Mouse (Mus musculus) midbrain, embryonic 15.5 days (tissue): ENCODE measurements around the gene Mob2. TPM values are rescaled to one million over a fixed set of nuclear protein-coding genes. Genes with fewer than 3 reads are reported as not detected.

Experiments used
- ATAC-seq: fragments of 200-750 bp; cut with Nextera tagmentation; replicated peaks from 2 replicates; pipeline ENCODE4 v1.8.0; 2017; ENCODE audit warnings: moderate TSS enrichment
- H3K27ac ChIP-seq: fragments of 300-500 bp; sonication (generic); 2 replicates; pipeline ENCODE4 v1.5.1; 2015; ENCODE audit warnings: mild to moderate bottlenecking, inconsistent platforms
- H3K27me3 ChIP-seq: fragments of 300-500 bp; sonication (generic); replicated peaks from 2 replicates; pipeline ENCODE4 v1.6.1; 2015; ENCODE audit warnings: inconsistent platforms
- H3K36me3 ChIP-seq: fragments of 300-500 bp; sonication (generic); replicated peaks from 2 replicates; pipeline ENCODE4 v1.6.1; 2015; ENCODE audit warnings: inconsistent platforms
- H3K4me1 ChIP-seq: fragments of 300-500 bp; sonication (generic); 2 replicates; pipeline ENCODE4 v1.6.1; 2015; ENCODE audit warnings: inconsistent platforms
- H3K4me2 ChIP-seq: fragments of 300-500 bp; sonication (generic); 2 replicates; pipeline ENCODE4 v1.6.1; 2015; ENCODE audit warnings: inconsistent platforms, mild to moderate bottlenecking, moderate library complexity
- H3K4me3 ChIP-seq: fragments of 300-500 bp; sonication (generic); 2 replicates; pipeline ENCODE4 v1.5.1; 2015; ENCODE audit warnings: mild to moderate bottlenecking, inconsistent platforms
- H3K9ac ChIP-seq: fragments of 300-500 bp; sonication (generic); 2 replicates; pipeline ENCODE4 v1.6.1; 2015; ENCODE audit warnings: mild to moderate bottlenecking, inconsistent platforms
- H3K9me3 ChIP-seq: fragments of 300-500 bp; sonication (generic); 2 replicates; pipeline ENCODE4 v1.6.1; 2016; ENCODE audit warnings: inconsistent platforms
- WGBS: fragments of 180-500 bp; shearing (Covaris S2); methylation state at CpG from one replicate; pipeline ENCODE4 v1.1.7; 2015; ENCODE audit warnings: mixed read lengths; 5-methylcytosine and 5-hydroxymethylcytosine counted together
- polyA plus RNA-seq: library from polyadenylated mRNA; unstranded; fragments of >200 nt; fragmentation: Nextera tagmentation; extraction: Ambion mirVana; gene quantifications from 2 replicates; pipeline ENCODE4 v1.2.1, GENCODE M21; 2015

Gene Mob2
- polyA plus RNA-seq, 1 experiment from 2014 or later: 53.9 TPM

- ATAC-seq: no peak
- Histone ChIP-seq H3K36me3 (peaks cover 49% of the 10 kb centered on the region), H3K9ac (no peak overlapping the region), H3K27me3 (no peaks in the 10 kb centered on the region), H3K4me3 (no peak overlapping the region), H3K4me1 (no peaks in the 10 kb centered on the region), H3K27ac (no peak overlapping the region), H3K9me3 (no peaks in the 10 kb centered on the region), H3K4me2 (no peak overlapping the region)
- WGBS: 91% methylated on average over 3 of the region's 3 CpGs
Measured at GRCm38 (mm10) chr7:142000661-142001060, 60.2 kb downstream of the Mob2 start.

DNA sequence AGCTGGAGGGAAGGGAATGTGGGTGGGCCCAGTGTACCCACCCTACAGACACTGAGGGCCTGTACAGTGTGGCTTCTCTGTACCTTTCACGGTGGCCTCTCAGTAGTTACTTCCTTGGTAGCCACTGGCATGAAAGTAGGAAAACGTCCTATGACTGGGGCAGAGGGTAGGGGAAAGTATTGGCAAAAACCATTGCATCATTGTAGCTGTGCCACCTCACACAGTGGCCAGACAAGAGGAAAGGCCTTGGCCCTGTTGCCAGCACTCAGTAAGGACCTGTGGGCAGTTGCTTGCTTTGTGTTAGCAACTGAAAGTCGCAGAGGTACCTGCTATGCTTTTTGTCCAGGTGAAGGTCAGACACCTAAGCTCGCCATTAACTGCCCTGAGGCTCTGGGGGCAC, 66.7 kb downstream of the Mob2 start:
- no peaks in the 10 kb centered on the region for H3K4me1 ChIP-seq
- no peak overlapping the region for H3K9ac ChIP-seq
- H3K27ac ChIP-seq: no peak overlapping the region
- no peak overlapping the region for H3K4me3 ChIP-seq
- H3K9me3 ChIP-seq: no peaks in the 10 kb centered on the region
- no peak overlapping the region for H3K4me2 ChIP-seq
- peaks cover 41% of the 10 kb centered on the region for H3K36me3 ChIP-seq
- 91% methylated on average over 4 of the region's 4 CpGs for WGBS
- no peaks in the 10 kb centered on the region for H3K27me3 ChIP-seq
- ATAC-seq: no peak

- no peak for ATAC-seq
- H3K27me3 ChIP-seq: no peaks in the 10 kb centered on the region
- H3K4me2 ChIP-seq: no peak overlapping the region
- WGBS: 89% methylated on average over 2 of the region's 2 CpGs
- H3K9me3 ChIP-seq: no peaks in the 10 kb centered on the region
- H3K27ac ChIP-seq: no peak overlapping the region
- H3K4me1 ChIP-seq: no peaks in the 10 kb centered on the region
- H3K36me3 ChIP-seq: peaks cover 53% of the 10 kb centered on the region
- no peak overlapping the region for H3K9ac ChIP-seq
- H3K4me3 ChIP-seq: no peak overlapping the region
Measured at GRCm38 (mm10) chr7:141991183-141991582, 69.7 kb downstream of the Mob2 start.

- no peak overlapping the region for H3K4me3 ChIP-seq
- H3K9ac ChIP-seq: no peak overlapping the region
- H3K27ac ChIP-seq: no peak overlapping the region
- H3K9me3 ChIP-seq: no peaks in the 10 kb centered on the region
- no peak for ATAC-seq
- WGBS: 83% methylated on average over 7 of the region's 7 CpGs
- peaks cover 45% of the 10 kb centered on the region for H3K36me3 ChIP-seq
- H3K4me2 ChIP-seq: no peak overlapping the region
- no peaks in the 10 kb centered on the region for H3K4me1 ChIP-seq
- H3K27me3 ChIP-seq: no peaks in the 10 kb centered on the region
Measured at GRCm38 (mm10) chr7:141988314-141988806, 72.5 kb downstream of the Mob2 start.

DNA sequence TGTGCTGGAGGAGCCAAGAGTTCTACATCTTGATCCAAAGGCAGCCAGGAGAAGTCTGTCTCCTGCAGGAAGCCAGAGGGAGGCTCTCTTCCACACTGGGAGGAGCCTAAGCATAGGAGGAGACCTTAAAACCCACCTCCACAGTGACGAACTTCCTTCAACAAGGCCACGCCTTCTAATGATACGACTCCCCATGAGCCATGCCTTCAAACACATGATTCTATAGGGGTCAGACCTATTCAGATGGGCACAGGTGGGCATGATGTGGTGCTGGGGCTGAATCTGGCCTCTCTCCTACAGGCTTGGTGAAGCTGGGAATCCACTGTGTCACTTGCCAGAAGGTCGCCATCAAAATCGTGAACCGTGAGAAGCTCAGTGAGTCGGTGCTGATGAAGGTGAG, 79.6 kb downstream of the Mob2 start:
- no peak overlapping the region for H3K27ac ChIP-seq
- no peaks in the 10 kb centered on the region for H3K9me3 ChIP-seq
- H3K4me1 ChIP-seq: peaks cover 14% of the 10 kb centered on the region; the same call in 1 of the 2 replicates
- H3K27me3 ChIP-seq: no peaks in the 10 kb centered on the region
- H3K4me2 ChIP-seq: no peak overlapping the region
- no peak overlapping the region for H3K9ac ChIP-seq
- ATAC-seq: no peak
- WGBS: 93% methylated on average over 7 of the region's 7 CpGs
- peaks cover 13% of the 10 kb centered on the region; the same call in 1 of the 2 replicates for H3K36me3 ChIP-seq
- H3K4me3 ChIP-seq: no peak overlapping the region

- ATAC-seq: no peak
- WGBS: 91% methylated on average over 4 of the region's 4 CpGs
Measured at GRCm38 (mm10) chr7:141979247-141979646, 81.6 kb downstream of the Mob2 start.

DNA sequence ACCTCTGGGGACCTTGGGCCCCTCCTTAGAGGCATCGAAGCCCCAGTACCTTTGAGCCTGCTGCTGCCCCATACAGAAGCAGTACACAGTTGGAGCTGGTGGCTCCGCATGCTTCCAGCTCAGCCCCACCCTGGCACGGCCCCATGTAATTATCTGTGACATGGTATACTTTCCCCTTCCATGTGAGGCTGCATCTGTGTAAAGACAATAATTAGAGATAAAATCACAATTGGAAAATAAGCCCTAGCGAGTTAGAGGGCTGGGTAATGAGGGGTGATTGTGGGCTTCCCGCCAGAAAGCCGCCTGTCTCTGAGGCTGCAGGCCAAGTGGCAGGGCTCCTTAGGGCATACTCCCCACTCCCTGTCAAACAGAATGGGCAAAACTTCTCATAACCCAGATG, 82.9 kb downstream of the Mob2 start:
- no peak overlapping the region for H3K4me2 ChIP-seq
- H3K27me3 ChIP-seq: no peaks in the 10 kb centered on the region
- no peak for ATAC-seq
- 47% methylated on average over 6 of the region's 6 CpGs for WGBS
- no peak overlapping the region for H3K4me3 ChIP-seq
- H3K4me1 ChIP-seq: peaks cover 18% of the 10 kb centered on the region
- H3K27ac ChIP-seq: no peak overlapping the region
- H3K36me3 ChIP-seq: no peaks in the 10 kb centered on the region
- no peaks in the 10 kb centered on the region for H3K9me3 ChIP-seq
- H3K9ac ChIP-seq: no peak overlapping the region

More at GRCm38 (mm10) chr7:141979247-141979646, 81.6 kb downstream of the Mob2 start:
- no peaks in the 10 kb centered on the region for H3K27me3 ChIP-seq
- H3K4me1 ChIP-seq: peaks cover 14% of the 10 kb centered on the region; the same call in 1 of the 2 replicates
- no peak overlapping the region for H3K4me2 ChIP-seq
- H3K27ac ChIP-seq: no peak overlapping the region
- H3K36me3 ChIP-seq: no peaks in the 10 kb centered on the region
- H3K9ac ChIP-seq: no peak overlapping the region
- no peaks in the 10 kb centered on the region for H3K9me3 ChIP-seq
- no peak overlapping the region for H3K4me3 ChIP-seq

- Histone ChIP-seq H3K4me1 (peaks cover 51% of the 10 kb centered on the region), H3K27ac (no peak overlapping the region), H3K4me3 (no peak overlapping the region), H3K9me3 (no peaks in the 10 kb centered on the region), H3K4me2 (no peak overlapping the region), H3K9ac (no peak overlapping the region), H3K36me3 (no peaks in the 10 kb centered on the region), H3K27me3 (no peaks in the 10 kb centered on the region)
- 44% methylated on average over 7 of the region's 7 CpGs for WGBS
- ATAC-seq: no peak
Measured at GRCm38 (mm10) chr7:141972831-141973619, 87.8 kb downstream of the Mob2 start.

GRCm38 (mm10) chr7:141966281-141966680, 94.6 kb downstream of the Mob2 start:
- Histone ChIP-seq H3K4me1 (peaks cover 82% of the 10 kb centered on the region), H3K36me3 (no peaks in the 10 kb centered on the region), H3K27me3 (no peaks in the 10 kb centered on the region), H3K9me3 (no peaks in the 10 kb centered on the region), H3K4me3 (no peak overlapping the region), H3K27ac (no peak overlapping the region), H3K9ac (no peak overlapping the region), H3K4me2 (no peak overlapping the region)
- ATAC-seq: no peak
- 88% methylated on average over 2 of the region's 2 CpGs for WGBS

GRCm38 (mm10) chr7:141962521-141962920, 98.3 kb downstream of the Mob2 start:
- Histone ChIP-seq H3K9me3 (no peaks in the 10 kb centered on the region), H3K36me3 (no peaks in the 10 kb centered on the region), H3K4me3 (no peak overlapping the region), H3K27me3 (no peaks in the 10 kb centered on the region), H3K4me2 (no peak overlapping the region), H3K4me1 (peaks cover 82% of the 10 kb centered on the region), H3K9ac (no peak overlapping the region), H3K27ac (no peak overlapping the region)
- WGBS: 93% methylated on average over 3 of the region's 3 CpGs
- no peak for ATAC-seq

DNA sequence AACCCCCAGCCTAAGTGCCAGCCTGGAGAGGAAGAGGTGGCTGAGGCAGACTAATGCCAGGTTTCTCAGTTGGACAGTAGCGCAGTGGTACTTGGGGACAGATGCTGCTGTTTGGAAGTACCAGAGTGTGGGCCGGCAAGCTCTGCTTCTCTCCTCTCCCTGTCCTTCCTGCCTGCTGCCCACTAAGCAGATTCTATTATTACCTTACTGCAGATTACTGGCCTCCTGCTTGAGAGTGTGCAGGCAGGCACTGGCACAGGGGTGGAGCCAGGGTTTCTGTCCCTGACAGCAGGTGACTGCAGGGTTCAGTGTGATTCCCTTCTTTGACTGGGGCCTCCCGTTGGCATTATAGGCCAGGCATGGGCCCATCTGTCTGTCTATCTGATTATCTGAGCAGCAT, 99.4 kb downstream of the Mob2 start:
- no peaks in the 10 kb centered on the region for H3K9me3 ChIP-seq
- peaks cover 84% of the 10 kb centered on the region for H3K4me1 ChIP-seq
- no peak overlapping the region for H3K4me2 ChIP-seq
- H3K9ac ChIP-seq: no peak overlapping the region
- no peaks in the 10 kb centered on the region for H3K36me3 ChIP-seq
- WGBS: 58% methylated on average over 3 of the region's 3 CpGs
- no peak overlapping the region for H3K4me3 ChIP-seq
- H3K27ac ChIP-seq: no peak overlapping the region
- ATAC-seq: no peak
- H3K27me3 ChIP-seq: no peaks in the 10 kb centered on the region

DNA sequence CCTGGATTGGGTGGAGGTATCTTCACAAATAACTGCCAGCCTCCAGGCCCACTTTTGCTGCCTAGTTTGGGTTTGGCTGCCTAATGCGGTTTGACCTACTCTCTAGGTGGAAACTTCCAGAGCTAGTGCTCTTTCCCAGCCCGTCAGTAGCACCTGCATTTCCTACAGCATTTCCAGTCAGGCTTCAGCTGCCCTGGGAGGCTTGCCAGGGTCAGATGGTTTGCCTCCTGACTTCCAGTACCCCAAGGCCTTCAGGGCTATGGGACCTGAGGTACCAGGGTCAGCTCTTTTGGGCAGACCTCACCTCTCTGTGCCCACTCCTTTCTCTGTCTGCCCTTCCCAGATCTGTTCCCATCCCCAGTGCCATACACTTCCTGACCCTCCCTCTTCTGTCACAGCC, 99.9 kb downstream of the Mob2 start:
- no peak overlapping the region for H3K27ac ChIP-seq
- H3K4me2 ChIP-seq: no peak overlapping the region
- no peak overlapping the region for H3K9ac ChIP-seq
- H3K4me3 ChIP-seq: no peak overlapping the region
- H3K9me3 ChIP-seq: no peaks in the 10 kb centered on the region
- WGBS: 76% methylated on average over 2 of the region's 2 CpGs
- no peaks in the 10 kb centered on the region for H3K27me3 ChIP-seq
- peaks cover 86% of the 10 kb centered on the region for H3K4me1 ChIP-seq
- ATAC-seq: no peak
- no peaks in the 10 kb centered on the region for H3K36me3 ChIP-seq

DNA sequence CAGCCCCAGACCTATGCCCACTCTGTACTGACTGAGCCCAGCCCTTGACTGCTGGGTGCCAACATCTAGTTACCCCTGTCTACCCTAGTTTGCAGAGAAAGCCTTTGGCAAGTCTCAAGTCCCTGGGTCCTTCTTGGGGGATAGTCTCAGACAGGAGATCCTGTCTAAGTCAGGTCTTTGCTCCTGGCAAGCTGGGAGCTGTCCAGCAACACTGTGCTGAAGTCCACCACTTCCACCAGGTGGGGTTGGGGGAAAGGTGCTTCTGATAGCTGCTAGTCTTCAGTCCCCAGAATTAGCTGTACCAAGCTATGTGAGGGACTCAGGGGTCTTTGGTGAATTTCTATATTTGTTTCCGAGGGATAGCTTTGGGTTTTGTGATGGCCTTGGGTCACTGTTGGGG, 101.7 kb downstream of the Mob2 start:
- 85% methylated on average over 1 of the region's 1 CpGs for WGBS
- peaks cover 94% of the 10 kb centered on the region for H3K4me1 ChIP-seq
- no peaks in the 10 kb centered on the region for H3K27me3 ChIP-seq
- H3K36me3 ChIP-seq: no peaks in the 10 kb centered on the region
- no peak overlapping the region for H3K4me2 ChIP-seq
- H3K9me3 ChIP-seq: no peaks in the 10 kb centered on the region
- H3K4me3 ChIP-seq: no peak overlapping the region
- ATAC-seq: no peak
- H3K9ac ChIP-seq: no peak overlapping the region
- H3K27ac ChIP-seq: no peak overlapping the region
